Mouse (Mus musculus): ENCODE measurements around the gene Gm4353.
A peak's percentile ranks its signal among the peaks of the same experiment; 100 is the strongest.

Gene Gm4353

DNA sequence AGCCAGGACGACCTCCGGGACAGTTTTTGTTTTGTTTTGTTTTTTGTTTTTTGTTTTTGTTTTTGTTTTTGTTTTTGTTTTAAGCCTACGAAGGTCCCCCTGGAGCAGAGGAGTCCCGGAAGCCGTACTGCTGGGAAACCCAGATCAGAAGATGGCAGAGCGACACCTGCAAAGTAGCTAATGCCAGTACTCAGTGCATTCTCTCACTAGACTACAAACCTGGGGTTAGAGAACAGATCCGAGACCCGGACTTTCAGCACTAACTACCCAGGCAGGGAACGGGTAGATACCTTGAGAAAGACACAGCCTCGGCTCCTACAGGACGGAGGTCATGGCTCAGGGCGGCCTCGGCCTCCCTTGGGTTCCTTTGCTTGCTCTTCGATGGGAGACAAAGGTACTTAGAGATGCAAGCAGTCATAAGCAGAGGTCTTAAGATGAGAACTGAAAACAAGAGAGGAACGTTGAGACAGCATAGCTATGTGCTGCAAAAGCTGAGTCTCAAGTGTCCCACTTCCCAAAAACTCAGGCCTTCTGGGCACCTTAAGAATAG is 43.9 kb downstream of the Gm4353 start:
- DNase-seq (ENCODE audit: low spot score), result no peak

DNA sequence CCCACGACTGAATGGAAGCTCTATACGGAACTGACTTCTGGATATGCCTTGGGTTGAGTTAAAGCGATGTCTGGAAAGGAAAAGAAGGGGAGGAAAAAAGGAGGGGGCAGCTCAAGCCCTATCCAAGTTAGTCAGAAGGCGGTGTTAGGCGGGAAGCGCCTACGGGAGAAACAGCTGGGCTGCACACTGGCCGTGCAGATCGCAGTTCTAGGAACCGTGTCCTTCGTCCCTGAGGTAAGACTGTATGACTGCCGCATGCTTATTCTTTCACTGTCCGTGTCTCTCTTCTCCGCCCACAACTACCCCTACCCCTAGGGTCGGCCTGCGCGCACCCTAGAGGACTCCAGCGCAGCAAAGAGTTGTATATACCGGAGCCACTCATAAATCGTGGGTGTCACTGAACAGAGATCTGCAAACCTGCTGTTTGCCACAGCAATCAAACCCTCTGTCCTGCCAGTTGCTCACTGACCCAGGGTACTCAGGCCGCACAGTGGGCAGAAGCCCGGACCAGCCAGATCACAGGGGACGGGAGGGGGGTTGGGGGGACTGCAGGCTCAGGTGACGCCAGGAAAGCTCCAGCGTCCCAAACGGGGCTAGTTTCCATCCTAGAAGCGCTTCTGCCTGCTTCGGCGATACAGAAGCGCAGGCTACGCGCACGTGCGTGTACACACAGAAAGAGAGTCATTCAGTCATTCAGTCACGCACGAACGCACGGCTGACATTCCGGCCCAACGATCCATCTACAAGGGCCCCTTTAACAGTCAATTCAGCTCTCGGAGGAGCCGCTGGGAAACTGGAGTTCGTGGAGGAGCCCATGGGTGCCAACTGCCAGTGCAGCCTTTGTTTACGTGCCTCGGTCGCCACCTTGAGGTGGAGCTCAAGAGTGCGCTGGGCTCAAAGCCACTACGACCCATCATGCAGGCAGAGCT is 44.6 kb downstream of the Gm4353 start:
- DNase-seq (ENCODE audit: low spot score), result peak; percentile 77

DNA sequence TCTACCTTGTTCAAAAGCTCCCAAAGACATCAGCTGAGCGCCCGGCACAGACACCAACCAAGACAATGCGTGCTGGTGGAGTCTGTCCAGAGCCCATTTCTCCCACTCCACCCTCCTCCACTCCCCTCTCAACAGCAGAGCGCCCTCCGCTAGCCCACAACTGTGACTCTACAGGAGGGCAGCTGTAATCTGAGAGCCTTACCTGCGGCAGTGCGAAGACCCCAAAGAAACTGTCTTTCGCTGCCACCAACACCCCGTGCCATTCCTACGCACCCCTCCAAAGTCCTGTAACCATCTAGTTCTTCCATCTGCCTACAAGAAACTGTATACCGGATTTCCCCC is 45.3 kb downstream of the Gm4353 start, which contains the start of gene 1110004F10Rik:
TSS of gene 1110004F10Rik (plus strand) at position 202 of the 342 bp plus-strand sequence.
- no peak for DNase-seq (ENCODE audit: low spot score)

DNA sequence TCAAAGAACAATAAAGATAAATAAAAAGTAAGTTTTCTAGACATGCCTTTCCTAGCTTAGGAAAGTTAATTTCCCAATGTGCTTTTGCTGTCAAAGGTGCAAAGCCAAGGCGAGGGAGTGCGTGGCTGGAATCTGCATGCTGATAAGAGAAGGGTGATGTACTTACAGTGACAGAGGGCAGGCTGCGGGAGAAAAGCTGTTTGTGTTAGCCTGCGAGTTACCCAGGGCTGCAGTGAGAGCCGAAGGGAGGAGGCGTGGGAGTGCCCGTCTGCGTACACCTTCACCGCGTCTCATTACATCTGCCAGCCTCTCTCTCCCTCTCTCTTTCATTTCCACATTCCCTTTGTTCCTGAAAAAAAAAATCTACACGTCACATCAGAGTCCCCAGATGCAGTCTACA is 45.9 kb downstream of the Gm4353 start, which contains the start of gene Sox6:
TSS of gene Sox6 (minus strand) at position 286 of the 400 bp plus-strand sequence.
- no peak for DNase-seq (ENCODE audit: low spot score)

DNA sequence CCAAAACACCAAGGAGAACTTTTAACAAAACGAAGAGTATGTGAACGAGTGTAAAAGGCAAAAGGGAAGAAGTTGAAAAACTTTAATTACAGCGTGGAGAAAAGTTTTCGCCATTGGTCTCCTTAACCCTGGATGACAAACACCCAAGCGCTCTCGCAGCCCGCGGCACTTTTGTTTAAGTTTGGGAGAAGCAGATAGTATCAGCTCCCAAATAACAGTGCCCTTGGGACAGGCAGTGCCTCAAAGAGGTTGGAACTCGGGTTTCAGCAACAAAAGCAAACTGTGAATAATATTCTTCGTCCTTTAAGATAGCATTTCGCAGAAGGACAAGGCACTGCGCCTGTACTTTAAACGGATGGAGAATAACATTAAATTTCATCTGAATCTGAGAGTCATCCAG is 46.4 kb downstream of the Gm4353 start:
- DNase-seq (ENCODE audit: low spot score), result no peak

DNA sequence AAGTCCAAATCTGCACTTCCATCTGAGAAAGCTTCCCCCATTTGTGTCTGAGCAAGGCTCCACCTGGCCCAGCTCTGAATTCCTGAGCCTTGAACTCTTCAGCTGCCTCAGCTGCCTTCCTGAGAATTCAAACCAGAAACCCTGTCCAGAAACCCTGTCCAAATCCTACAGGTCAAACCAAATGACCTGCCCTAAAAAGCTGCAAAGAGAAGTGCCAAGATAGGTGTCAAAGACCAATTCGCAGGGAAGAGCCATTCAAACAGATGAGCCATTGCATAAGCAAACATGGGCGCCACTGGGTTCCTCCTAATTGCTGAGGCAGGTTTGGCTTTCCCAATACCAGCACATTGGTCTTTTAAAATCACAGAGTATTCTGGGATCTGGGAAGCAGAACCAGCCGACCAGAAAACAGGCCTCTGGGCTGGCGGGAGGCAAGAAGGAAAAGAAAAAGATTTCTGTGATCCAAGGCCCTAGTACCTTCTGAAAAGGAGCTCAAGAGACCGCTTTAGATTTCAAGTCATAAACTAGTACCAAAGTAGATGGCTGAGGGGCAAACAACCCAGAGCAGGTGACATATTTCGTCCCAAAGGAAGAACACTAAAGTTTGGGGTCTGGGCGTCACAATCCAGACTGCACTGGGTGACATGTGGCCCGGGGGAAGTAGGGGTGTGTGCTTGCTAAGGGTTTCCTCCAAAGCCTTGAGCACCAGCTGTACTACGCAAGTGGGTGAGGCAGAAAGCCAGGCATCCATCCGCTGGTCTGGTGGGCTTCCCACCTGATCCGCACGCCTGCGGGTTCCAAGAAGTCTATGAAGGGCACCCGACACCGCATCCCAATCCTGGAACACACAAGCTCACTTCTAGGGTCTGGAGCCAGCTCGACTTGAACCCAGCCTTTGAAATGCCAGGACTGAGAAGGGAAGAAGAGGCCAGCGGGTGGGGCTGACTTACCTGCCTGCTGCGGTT is 47.6 kb downstream of the Gm4353 start:
- DNase-seq (ENCODE audit: low spot score), result no peak

- no peak for DNase-seq (ENCODE audit: low spot score)
Observed at GRCm38 (mm10) chr7:116035504-116035903, 48.9 kb downstream of the Gm4353 start.

- no peak for DNase-seq (ENCODE audit: low spot score)
Observed at GRCm38 (mm10) chr7:116034282-116034758, 50.1 kb downstream of the Gm4353 start.

DNA sequence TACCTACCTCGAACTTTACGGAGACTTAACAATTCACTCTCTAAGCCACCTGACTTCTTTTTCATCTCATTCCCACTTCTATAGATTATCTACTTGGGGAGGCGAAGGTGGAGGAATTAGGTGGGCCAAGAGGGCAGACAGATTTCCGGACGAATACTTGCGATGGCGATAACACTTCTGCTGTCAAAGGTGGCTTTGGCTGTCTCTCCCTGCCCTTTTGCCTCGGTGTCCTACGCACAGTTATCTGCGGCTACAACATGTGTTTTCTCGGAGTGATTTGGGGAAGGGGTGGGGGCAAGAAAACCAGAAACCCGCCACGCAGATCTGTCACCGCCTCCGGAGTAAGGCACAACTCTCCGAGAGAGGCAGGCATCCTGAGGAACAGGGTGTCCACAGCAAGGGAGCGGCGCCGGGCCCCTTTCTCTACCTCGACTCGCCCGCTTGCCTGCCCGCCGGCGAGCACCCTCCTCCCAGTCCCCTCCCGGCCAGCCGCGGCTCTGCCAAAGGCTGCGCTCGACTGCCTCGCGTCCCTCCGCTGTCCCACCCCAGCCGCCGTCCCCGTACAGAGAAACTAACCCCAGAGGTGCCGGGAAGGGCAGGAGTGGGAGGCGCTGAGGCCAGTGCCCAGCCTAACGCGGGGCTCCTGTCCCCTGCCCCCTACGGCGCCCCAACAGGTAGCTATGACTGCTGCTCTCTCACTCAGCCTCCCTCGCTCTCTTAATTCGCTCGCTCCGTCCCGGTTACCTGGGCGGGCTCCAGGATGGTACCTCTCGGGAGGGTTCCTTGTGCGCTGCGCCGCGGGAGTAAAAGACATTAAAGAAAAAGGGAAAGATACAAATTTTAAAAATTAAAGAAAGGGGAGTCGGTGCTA is 50.8 kb downstream of the Gm4353 start:
- DNase-seq (ENCODE audit: low spot score), result no peak
